Mouse (Mus musculus): Measurements from ENCODE around the gene Dlk1.

Gene Dlk1

DNA sequence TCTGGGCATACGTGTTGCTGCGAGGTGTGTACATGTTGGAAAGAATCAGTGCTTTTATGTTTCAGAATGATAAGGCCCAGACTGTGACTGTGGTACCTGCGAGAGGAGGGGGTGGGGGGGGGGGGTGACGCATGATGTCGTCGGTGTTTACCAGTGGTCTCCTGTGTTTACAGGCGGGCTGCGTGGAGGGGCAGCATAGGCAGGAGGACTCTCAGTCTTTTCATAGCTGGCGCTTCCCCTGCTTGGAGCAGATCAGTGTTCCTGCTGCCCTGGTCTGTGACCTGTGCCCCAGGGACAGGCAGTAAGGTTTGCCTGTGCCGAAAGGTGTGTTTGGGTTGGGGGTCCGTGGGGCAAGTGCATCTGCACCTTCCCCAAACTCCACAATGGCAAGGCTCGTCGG is at the start of gene Dlk1:
TSS of gene Dlk1 (plus strand) at position 232 of the 400 bp plus-strand sequence.
- no peak for DNase-seq

DNA sequence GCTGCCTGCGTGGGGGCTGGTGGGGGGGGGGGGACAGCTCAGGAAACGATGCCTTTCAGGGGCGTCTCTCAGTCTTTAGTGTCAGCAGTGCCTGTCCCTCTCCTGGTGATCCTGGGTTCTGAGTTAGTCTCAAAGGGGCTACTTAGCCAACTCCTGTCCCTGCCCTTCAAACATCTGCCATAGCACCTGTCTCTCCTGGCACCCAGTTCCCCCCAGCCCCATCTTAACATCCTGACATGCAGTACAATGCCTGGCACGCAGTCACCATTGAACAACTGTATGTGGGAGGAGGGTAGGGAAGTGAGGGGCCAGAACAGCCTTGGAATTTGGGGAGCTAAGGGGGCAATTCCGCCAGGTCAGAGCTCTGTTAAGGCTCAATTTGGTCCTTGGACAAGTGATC is 49.7 kb upstream of the Dlk1 start:
- no peak for DNase-seq

DNA sequence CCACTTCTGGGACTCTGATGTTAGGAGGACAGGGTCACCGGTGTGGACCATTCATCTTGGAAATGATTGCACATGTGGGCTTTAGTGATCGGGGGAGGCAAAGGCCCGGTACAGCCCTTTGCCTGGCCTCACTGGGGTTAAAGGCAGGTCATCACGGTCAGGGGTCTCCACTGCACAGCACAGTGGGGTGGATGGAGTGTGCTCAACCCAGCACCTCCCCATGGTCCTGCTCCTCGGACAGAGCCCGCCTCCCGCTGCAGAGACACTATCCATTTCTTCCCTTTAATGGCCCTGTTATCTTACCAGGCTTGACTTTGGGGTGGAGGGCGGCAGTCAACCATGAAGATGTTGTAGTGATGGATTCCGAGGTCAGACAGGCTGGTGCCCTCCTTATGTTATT is 48.9 kb upstream of the Dlk1 start:
- DNase-seq, result no peak

GRCm38 (mm10) chr12:109406018-109406417 is 46.6 kb upstream of the Dlk1 start:
- no peak for DNase-seq

DNA sequence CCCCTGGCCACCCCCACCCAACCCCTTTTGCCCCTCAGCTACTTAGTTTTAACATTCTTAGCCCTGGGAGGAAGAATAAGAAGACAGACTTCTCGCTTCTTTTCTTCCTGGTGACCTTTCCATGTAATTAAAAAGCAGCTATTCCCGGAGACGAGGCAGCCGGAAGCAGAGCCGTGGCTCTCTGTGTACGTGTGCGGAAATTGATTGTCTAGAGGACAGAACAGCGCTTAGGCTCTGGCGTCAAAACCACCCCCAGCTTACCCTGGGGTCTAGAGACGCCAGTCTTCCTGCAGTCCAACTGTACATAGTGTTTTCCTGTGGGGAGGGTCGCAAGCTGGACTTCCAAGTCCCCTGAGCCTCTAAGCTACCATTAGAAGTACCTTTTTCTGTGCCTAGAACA is 41.9 kb upstream of the Dlk1 start:
- DNase-seq, result no peak

DNA sequence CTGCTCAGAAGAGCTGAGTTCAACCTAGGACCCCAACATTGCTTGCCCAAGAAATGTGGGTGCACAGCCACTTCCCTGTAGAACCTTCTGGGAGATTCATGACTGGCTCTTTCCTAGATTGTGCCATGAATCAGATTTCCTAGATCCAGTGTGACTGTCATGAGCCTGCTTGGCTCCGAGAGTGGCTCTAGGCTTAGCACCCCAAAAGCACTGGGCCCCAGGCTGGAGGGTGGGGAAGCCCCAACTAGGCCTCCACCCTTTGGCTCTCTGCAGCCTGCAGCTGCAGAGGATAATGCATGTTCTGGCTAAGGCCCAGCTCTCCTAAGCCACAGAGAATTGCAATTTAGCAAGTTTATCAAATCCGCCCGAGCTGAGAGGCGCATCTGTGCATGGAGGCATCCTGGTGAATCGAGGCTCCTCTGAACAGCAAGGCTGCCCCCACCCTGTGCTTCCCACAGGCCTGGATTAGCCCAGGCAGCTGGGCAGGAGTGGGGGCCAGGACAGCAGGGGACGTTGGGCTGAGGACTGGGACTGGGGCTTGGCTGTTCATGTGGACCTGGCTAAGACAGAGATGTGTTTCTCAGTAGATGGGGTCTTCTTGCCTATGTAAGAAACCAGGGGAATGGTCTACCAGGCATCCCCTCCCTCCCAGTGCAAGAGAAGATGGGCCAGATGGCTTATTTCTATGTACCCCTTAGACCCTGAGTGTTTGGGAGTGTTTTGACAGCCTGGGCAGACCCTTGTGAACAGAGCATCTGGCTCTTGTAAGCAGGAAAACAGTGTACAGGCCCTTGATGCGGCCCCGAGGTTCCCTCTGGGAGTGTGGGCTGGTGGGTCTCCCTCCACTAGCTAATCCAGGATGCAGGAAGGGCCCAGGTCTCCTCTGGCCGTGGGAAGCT is 41.2 kb upstream of the Dlk1 start:
- no peak for DNase-seq

- no peak for DNase-seq
Observed at GRCm38 (mm10) chr12:109412071-109412440, 40.6 kb upstream of the Dlk1 start.

DNA sequence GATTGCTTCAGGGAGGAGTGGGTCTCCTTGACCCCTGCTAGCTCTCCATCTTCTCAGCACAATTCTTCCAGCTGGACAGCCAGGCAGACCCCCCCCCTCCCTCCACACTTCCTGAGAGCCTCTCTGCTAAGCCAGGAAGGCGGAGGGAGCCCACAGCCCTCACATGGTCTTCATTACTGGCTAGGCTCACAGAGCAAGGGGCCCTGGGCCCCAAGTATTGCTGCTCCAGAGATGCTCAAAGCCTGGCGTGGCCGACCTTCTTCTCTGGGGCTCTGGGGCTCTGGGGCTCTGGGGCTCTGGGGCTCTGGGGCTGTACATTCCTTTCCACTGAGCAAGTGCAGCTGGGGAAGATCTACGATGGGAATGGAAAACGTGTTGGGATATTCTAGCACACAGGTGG is 39.9 kb upstream of the Dlk1 start:
- DNase-seq, result no peak

GRCm38 (mm10) chr12:109413321-109413720 is 39.3 kb upstream of the Dlk1 start:
- DNase-seq, result no peak

- no peak for DNase-seq
Observed at GRCm38 (mm10) chr12:109416681-109417080, 35.9 kb upstream of the Dlk1 start.

DNA sequence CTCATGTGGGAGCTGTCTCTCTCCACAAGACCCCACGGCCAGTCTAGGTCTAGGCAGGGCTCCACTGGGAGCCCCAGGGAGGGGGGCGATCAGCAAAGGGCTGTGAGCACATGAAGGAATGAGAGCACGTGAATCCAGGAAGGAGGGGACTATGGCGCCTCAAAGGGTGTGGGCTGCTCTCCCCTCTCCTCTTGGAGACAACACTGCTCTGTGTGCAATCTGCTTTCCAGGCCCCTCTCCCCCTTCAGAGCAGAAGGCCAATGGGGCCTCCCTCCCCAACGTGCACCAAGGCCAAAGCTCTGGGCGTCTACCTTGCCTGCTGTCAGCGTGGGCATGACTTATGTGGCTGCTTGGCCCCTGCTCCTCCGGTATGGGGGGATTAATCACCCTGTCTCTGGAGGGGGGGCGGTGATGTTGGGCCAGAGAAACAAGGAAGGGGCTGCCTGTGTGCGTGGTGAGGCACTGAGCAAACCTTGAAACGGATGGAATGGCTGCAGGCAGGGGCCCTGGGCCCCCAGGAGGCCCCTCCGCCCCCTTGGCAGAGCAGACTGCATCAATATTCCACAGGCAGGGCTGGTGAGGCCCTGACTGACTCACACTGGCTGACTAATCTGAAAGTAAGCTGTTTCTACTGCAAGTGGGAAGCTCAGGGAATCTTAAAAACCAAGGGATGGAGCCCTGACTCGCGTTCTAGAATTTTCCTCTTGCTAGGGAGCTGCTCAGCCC is 35.0 kb upstream of the Dlk1 start:
- no peak for DNase-seq

GRCm38 (mm10) chr12:109420006-109420405 is 32.6 kb upstream of the Dlk1 start:
- peak; percentile 17 to 43 for DNase-seq

DNA sequence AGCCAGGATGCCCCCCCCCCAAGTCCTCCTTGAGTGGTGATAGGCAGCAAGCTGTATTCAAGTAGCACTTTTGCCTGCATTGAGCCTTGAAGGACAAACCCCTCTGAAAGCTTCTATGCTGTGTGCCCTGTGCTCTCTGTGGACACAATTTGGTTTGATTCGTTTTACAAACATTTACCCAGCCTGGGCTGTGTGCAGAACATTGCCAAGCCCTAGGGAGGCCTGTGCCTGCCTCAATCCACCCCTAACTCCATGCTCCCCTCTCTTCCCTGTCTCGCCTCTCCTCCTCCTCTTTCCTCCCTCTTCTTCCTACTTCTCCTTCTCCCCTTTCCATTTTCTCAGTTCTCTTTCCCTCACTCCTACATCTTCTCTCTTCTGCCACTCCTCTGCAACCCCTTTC is 29.5 kb upstream of the Dlk1 start:
- DNase-seq, result no peak

DNA sequence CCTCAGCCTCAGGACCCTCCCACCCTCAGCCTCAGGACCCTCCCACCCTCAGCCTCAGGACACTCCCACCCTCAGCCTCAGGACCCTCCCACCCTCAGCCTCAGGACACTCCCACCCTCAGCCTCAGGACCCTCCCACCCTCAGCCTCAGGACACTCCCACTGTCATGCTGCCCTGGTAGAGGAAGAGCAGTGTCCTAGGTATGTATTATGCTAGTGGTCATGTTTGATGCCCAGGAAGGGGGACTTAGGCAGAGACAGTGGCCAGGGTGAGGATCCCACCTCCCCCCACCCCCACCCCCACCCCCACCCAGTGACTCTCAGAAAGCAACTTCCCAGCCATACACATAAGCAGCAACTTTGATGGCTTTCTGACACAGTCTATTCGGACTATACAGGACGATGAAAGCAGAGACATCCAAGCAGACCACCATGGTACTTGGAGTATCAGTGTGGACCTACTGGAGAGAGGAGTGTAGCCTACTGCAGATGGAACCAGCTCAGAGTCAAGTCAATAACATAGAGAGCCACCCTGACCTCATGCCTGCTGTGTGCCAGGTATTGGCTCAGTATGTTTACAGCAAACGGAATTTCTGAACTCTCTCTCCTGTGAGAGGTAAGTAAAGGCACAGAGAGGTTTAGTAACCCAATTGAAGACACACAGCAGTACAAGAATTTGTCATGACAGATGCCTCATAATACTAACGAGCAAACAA is 28.8 kb upstream of the Dlk1 start:
- DNase-seq, result no peak

- DNase-seq, result no peak
Observed at GRCm38 (mm10) chr12:109424753-109425332, 27.8 kb upstream of the Dlk1 start.

- no peak for DNase-seq
Observed at GRCm38 (mm10) chr12:109425982-109426381, 26.6 kb upstream of the Dlk1 start.

DNA sequence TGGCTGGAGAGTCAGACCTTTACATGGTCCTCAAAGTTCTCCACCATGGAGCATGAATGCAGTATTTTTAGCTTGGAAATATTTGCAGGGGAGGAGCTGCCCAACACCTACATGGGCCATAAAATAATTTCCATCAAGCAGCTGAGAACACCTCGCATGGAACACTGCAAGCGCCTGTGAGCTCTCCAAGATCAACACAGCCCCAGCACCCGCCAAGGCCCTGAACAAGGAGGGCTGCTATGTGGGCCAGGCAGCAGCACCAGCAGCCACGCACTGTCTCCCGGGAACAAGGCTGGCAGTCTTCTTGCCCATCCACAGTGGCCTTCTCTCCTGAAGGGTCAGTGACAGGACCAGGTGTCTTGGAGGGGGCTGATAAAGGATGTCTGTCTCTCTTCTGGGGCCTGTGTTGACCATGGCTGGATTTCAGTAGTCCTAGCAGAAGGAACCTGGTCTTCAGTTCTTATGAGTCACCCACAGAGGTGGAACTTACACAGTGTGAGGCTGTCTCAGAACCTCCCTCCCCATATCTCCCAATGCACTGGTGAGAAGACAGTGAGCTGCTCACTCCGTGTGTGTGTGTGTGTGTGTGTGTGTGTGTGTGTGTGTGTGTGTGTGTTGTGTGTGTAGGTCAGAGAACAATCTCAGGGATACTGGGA is 20.0 kb upstream of the Dlk1 start:
- DNase-seq, result no peak

DNA sequence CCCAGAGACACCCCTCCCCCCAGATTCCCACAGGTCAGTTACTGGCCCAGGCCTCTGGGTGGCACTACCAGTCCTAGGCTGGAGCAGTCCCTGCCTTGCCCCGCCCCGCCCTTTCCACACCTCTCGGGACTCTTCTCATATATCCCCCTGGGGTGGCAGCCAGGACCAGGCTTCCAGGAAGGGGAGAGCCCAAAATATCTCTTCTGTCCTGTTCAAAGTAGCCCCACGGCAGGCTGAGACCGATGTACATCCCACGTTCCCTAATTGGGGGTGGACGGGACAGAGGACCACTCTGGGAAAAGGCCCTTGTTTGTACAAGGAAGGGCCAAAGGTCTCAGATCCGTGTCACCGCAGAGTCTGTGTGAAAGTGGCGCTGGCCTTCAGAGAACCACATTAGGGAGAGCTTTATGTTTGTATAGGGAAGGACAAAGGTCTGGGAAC is 16.2 kb upstream of the Dlk1 start:
- peak in 1 of 2 experiments; percentile 25 for DNase-seq

DNA sequence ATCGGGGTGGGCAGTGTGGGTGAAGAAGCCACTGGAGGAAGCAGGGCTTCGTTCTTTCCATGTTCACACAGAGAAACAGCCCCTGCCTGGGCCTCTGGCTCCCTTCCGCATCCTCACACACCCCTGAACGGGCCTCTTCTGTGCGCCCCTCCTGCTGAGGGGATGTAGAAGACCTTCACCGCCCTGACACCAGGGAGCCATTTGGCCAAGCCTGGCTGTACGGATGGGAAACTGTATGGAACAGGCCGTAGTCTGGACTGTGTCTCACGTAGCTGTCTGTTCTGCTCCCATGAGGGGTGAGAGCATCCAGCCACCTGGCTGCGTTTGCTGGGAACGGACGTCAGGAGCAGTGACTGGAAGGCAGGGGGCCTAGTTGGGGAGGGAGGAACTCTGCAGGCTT is 15.8 kb upstream of the Dlk1 start:
- no peak for DNase-seq

- DNase-seq, result peak; percentile 58 to 71
Observed at GRCm38 (mm10) chr12:109437559-109438350, 14.9 kb upstream of the Dlk1 start.

DNA sequence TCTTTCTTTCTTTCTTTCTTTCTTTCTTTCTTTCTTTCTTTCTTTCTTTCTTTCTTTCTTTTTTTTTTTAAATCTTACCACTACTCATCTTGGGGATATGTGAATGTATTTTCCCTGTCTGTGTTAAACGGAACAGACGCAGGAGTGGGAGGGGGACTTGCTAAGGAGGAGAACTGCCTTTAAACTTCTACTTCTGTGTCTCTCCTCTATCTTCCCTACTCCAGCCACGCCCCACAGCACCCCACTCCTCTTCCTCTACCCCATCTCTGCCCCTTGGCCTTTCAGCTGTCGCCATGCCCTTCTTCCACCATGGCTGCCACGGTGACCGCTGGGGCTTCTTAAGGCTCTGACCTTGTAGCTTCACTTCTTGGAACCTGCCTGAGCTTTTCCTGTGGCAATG is 14.2 kb upstream of the Dlk1 start:
- no peak for DNase-seq

GRCm38 (mm10) chr12:109439974-109440373 is 12.6 kb upstream of the Dlk1 start:
- DNase-seq, result no peak
